Mouse (Mus musculus) CH12.LX (cell line): Measurements from ENCODE around the gene Cdk5.

Experiments
- CHD1 ChIP-seq: IDR thresholded peaks from 2 replicates; pipeline ENCODE4 v1.6.1; 2012; ENCODE audit warnings: low read depth, low read length, improper control_type of control experiment, inconsistent platforms
- CTCF ChIP-seq, 2 experiments: IDR thresholded peaks in 1 of 2; conservative IDR thresholded peaks in 1 of 2; 2 replicates each; pipeline ENCODE4 v1.5.1; 2011 to 2012; ENCODE audit warnings: low read depth in 2 of 2, low read length in 2 of 2, improper control_type of control experiment in 1 of 2, inconsistent platforms in 1 of 2, mild to moderate bottlenecking in 1 of 2, moderate library complexity in 1 of 2
- ETS1 ChIP-seq: conservative IDR thresholded peaks from 2 replicates; pipeline ENCODE4 v1.6.1; 2012; ENCODE audit warnings: low read depth, mild to moderate bottlenecking, inconsistent platforms, low read length, improper control_type of control experiment, moderate library complexity
- GABPA ChIP-seq: IDR thresholded peaks from 2 replicates; pipeline ENCODE4 v1.6.1; 2012; ENCODE audit warnings: low read depth, low read length, improper control_type of control experiment, inconsistent platforms; ENCODE audit not compliant: insufficient replicate concordance
- MAZ ChIP-seq: IDR thresholded peaks from 2 replicates; pipeline ENCODE4 v1.6.1; 2012; ENCODE audit warnings: low read depth, mild to moderate bottlenecking, inconsistent platforms, low read length, improper control_type of control experiment, moderate library complexity
- NRF1 ChIP-seq: IDR thresholded peaks from 2 replicates; pipeline ENCODE4 v1.6.1; 2014; ENCODE audit warnings: low read depth, mild to moderate bottlenecking, inconsistent platforms, low read length, improper control_type of control experiment, moderate library complexity
- POLR2A ChIP-seq: IDR thresholded peaks from 2 replicates; pipeline ENCODE4 v1.6.1; 2011; ENCODE audit warnings: low read depth, mild to moderate bottlenecking, improper control_type of control experiment, low read length
- POLR2AphosphoS2 ChIP-seq: IDR thresholded peaks from 2 replicates; pipeline ENCODE4 v1.6.1; 2011; ENCODE audit warnings: low read depth, low read length, improper control_type of control experiment
- RAD21 ChIP-seq: IDR thresholded peaks from 2 replicates; pipeline ENCODE4 v1.6.1; 2011; ENCODE audit warnings: low read depth, mild to moderate bottlenecking, low read length, improper control_type of control experiment, moderate library complexity
- SIN3A ChIP-seq: IDR thresholded peaks from 2 replicates; pipeline ENCODE4 v1.6.1; 2012; ENCODE audit warnings: low read length, improper control_type of control experiment, inconsistent platforms
- TBP ChIP-seq: conservative IDR thresholded peaks from 2 replicates; pipeline ENCODE4 v1.6.1; 2011; ENCODE audit warnings: low read depth, low read length, improper control_type of control experiment
- TCF12 ChIP-seq: IDR thresholded peaks from 2 replicates; pipeline ENCODE4 v1.6.1; 2014; ENCODE audit warnings: low read depth, mild to moderate bottlenecking, inconsistent platforms, low read length, improper control_type of control experiment
- ZNF384 ChIP-seq: IDR thresholded peaks from 2 replicates; pipeline ENCODE4 v1.6.1; 2012; ENCODE audit warnings: low read depth, low read length, improper control_type of control experiment, inconsistent platforms

DNA sequence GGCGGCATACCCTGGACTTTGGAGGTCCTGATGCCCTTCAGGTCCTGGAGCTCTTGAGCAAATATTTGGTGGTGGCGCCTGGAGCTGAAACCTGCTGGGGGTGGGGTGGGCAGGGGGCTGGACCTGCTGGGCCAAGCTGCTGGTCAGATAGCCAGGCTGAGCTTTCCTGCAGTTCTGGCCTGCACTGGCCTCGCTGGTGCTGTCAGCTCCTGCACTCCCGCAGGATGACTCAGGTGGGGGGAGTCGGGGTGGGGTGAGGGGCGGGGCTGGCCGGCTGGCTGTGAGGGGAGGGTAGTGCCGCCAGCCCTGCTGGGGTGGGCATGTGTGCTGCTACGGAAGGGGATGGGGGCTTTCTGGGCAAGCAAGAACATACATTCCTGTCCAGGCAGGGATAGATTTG is 5.3 kb upstream of the Cdk5 start:
- TF ChIP-seq POLR2A (no peak), RAD21 (no peak), CHD1 (no peak), ETS1 (no peak), GABPA (no peak), CTCF (conservative IDR thresholded peaks at IDR 0.05 in 1 of 2, IDR thresholded peaks at IDR 0.05 in 1 of 2; ENCODE audit: low read depth in 2 of 2, low read length in 2 of 2) (no peak), NRF1 (no peak), SIN3A (no peak), MAZ (no peak), POLR2AphosphoS2 (no peak), ZNF384 (no peak), TBP (no peak), TCF12 (no peak)
